Mouse (Mus musculus) limb, embryonic 14.5 days (tissue): ENCODE measurements around the gene Kat6b. TPM values are rescaled to one million over a fixed set of nuclear protein-coding genes. Genes with fewer than 3 reads are reported as not detected.

Source experiments
- ATAC-seq: fragments of 200-750 bp; cut with Nextera tagmentation; 2 replicates; pipeline ENCODE4 v1.8.0; 2017; ENCODE audit warnings: low read depth, moderate number of reproducible peaks, moderate TSS enrichment; ENCODE audit not compliant: low FRiP score
- DNase-seq: peaks from one replicate; pipeline ENCODE4 v3.0.0-alpha.2; 2015; ENCODE audit warnings: low spot score
- H3K27ac ChIP-seq: fragments of 300-500 bp; sonication (generic); replicated peaks from 2 replicates; pipeline ENCODE4 v1.5.1; 2014; ENCODE audit warnings: low read depth, mild to moderate bottlenecking, low read length, moderate library complexity, mixed read lengths
- H3K27me3 ChIP-seq: fragments of 300-500 bp; sonication (generic); 2 replicates; pipeline ENCODE4 v1.6.1; 2014; ENCODE audit warnings: low read length, mixed read lengths; ENCODE audit not compliant: control insufficient read depth, insufficient read depth
- H3K36me3 ChIP-seq: fragments of 300-500 bp; sonication (generic); 2 replicates; pipeline ENCODE4 v1.6.1; 2014; ENCODE audit warnings: mild to moderate bottlenecking, low read length, moderate library complexity, mixed read lengths; ENCODE audit not compliant: control insufficient read depth, insufficient read depth
- H3K4me1 ChIP-seq: fragments of 300-500 bp; sonication (generic); 2 replicates; pipeline ENCODE4 v1.6.1; 2014; ENCODE audit warnings: antibody characterized with exemption, low read length, mixed read lengths; ENCODE audit not compliant: control insufficient read depth, insufficient read depth
- H3K4me2 ChIP-seq: fragments of 300-500 bp; sonication (generic); replicated peaks from 2 replicates; pipeline ENCODE4 v1.6.1; 2014; ENCODE audit warnings: low read depth, mild to moderate bottlenecking, low read length, moderate library complexity; ENCODE audit not compliant: severe bottlenecking
- H3K4me3 ChIP-seq: fragments of 300-500 bp; sonication (generic); replicated peaks from 2 replicates; pipeline ENCODE4 v1.5.1; 2014; ENCODE audit warnings: low read length
- H3K9ac ChIP-seq: fragments of 300-500 bp; sonication (generic); 2 replicates; pipeline ENCODE4 v1.6.1; 2014; ENCODE audit warnings: mild to moderate bottlenecking, low read depth, low read length, moderate library complexity; ENCODE audit not compliant: severe bottlenecking
- H3K9me3 ChIP-seq: fragments of 300-500 bp; sonication (generic); 2 replicates; pipeline ENCODE4 v1.6.1; 2016; ENCODE audit warnings: low read length; ENCODE audit not compliant: control insufficient read depth
- POLR2A ChIP-seq: fragments of 200-500 bp; IDR thresholded peaks from 2 replicates; pipeline ENCODE4 v1.8.0; 2012; ENCODE audit warnings: inconsistent platforms, mild to moderate bottlenecking, moderate library complexity, borderline replicate concordance; ENCODE audit not compliant: insufficient read depth, insufficient read length; ENCODE audit errors: extremely low read depth
- WGBS: fragments of 180-500 bp; shearing (Covaris S2); extraction: QIAGEN DNeasy Blood & Tissue Kit; methylation state at CpG from one replicate; pipeline ENCODE4 v1.1.7; 2014; 5-methylcytosine and 5-hydroxymethylcytosine counted together
- polyA plus RNA-seq, 2 experiments: library from polyadenylated mRNA; depleted of rRNA in 1 of 2; stranded (reverse) in 1 of 2; unstranded in 1 of 2; fragments of >200 nt; fragmentation: Nextera tagmentation in 1 of 2; extraction: Ambion mirVana in 1 of 2; gene quantifications; 2 replicates each; pipeline versions ENCODE4 v1.2.1 to v1.2.3; 2012 to 2014

Gene Kat6b
- polyA plus RNA-seq, 2 experiments = 26.0 to 35.5 TPM

- Histone ChIP-seq H3K27ac (peak overlapping the region; percentile 56), H3K4me1 (peaks cover 25% of the 10 kb centered on the region)
Measured at GRCm38 (mm10) chr14:21558440-21559131, 77.4 kb downstream of the Kat6b start.

GRCm38 (mm10) chr14:21559447-21559846, 78.2 kb downstream of the Kat6b start:
- DNase-seq = no peak
- Histone ChIP-seq H3K9me3 (no peaks in the 10 kb centered on the region), H3K36me3 (no peaks in the 10 kb centered on the region), H3K27ac (no peak overlapping the region), H3K4me3 (no peak overlapping the region), H3K27me3 (no peaks in the 10 kb centered on the region), H3K4me2 (no peak overlapping the region), H3K4me1 (peaks cover 25% of the 10 kb centered on the region), H3K9ac (no peak overlapping the region)
- no peak for ATAC-seq
- WGBS = 69% methylated on average over 7 of the region's 7 CpGs
- TF ChIP-seq POLR2A = no peak

More at GRCm38 (mm10) chr14:21558440-21559131, 77.4 kb downstream of the Kat6b start:
- TF ChIP-seq POLR2A = no peak
- Histone ChIP-seq H3K9me3 (no peaks in the 10 kb centered on the region), H3K9ac (no peak overlapping the region), H3K36me3 (no peaks in the 10 kb centered on the region), H3K27me3 (no peaks in the 10 kb centered on the region), H3K4me3 (no peak overlapping the region), H3K4me2 (no peak overlapping the region)
- peak; percentile 71 for DNase-seq
- ATAC-seq = peak; percentile 72
- WGBS = 50% methylated on average over 10 of the region's 10 CpGs

- no peaks in the 10 kb centered on the region for H3K27me3 ChIP-seq
- H3K4me1 ChIP-seq = peaks cover 21% of the 10 kb centered on the region
- 84% methylated on average over 11 of the region's 11 CpGs for WGBS
- no peak for TF ChIP-seq POLR2A
- H3K4me3 ChIP-seq = no peak overlapping the region
- no peak overlapping the region for H3K9ac ChIP-seq
- no peak overlapping the region for H3K27ac ChIP-seq
- no peak overlapping the region for H3K4me2 ChIP-seq
- H3K36me3 ChIP-seq = no peaks in the 10 kb centered on the region
- ATAC-seq = no peak
- DNase-seq = no peak
- no peaks in the 10 kb centered on the region for H3K9me3 ChIP-seq
Measured at GRCm38 (mm10) chr14:21560481-21561209, 79.4 kb downstream of the Kat6b start.

- H3K4me3 ChIP-seq = no peak overlapping the region
- no peaks in the 10 kb centered on the region for H3K9me3 ChIP-seq
- 93% methylated on average over 8 of the region's 8 CpGs for WGBS
- no peak for TF ChIP-seq POLR2A
- H3K4me1 ChIP-seq = peaks cover 12% of the 10 kb centered on the region
- H3K27ac ChIP-seq = no peak overlapping the region
- H3K4me2 ChIP-seq = no peak overlapping the region
- H3K9ac ChIP-seq = no peak overlapping the region
- ATAC-seq = no peak
- no peaks in the 10 kb centered on the region for H3K27me3 ChIP-seq
- no peak for DNase-seq
- H3K36me3 ChIP-seq = no peaks in the 10 kb centered on the region
Measured at GRCm38 (mm10) chr14:21561396-21562065, 80.3 kb downstream of the Kat6b start.

- ATAC-seq (no peak), DNase-seq (no peak)
- H3K4me3 ChIP-seq = no peak overlapping the region
- no peak overlapping the region for H3K4me2 ChIP-seq
- WGBS = 59% methylated on average over 4 of the region's 4 CpGs
- no peaks in the 10 kb centered on the region for H3K27me3 ChIP-seq
- H3K4me1 ChIP-seq = peaks cover 12% of the 10 kb centered on the region
- no peak overlapping the region for H3K9ac ChIP-seq
- no peaks in the 10 kb centered on the region for H3K9me3 ChIP-seq
- TF ChIP-seq POLR2A = no peak
- no peaks in the 10 kb centered on the region; the same call in 1 of the 2 replicates for H3K36me3 ChIP-seq
- H3K27ac ChIP-seq = no peak overlapping the region
Measured at GRCm38 (mm10) chr14:21563584-21564118, 82.4 kb downstream of the Kat6b start.
